Mouse (Mus musculus) small intestine, adult 2 months (tissue): Measurements from ENCODE around the gene Spcs3.

Experiments
- CTCF ChIP-seq: fragments of 200-500 bp; IDR thresholded peaks from 2 replicates; pipeline ENCODE4 v1.5.1; 2012; ENCODE audit warnings: low read depth, mild to moderate bottlenecking, control low read depth, inconsistent platforms, low read length, moderate library complexity, mixed read lengths; ENCODE audit not compliant: insufficient replicate concordance, insufficient read length; ENCODE audit errors: extremely low read depth
- POLR2A ChIP-seq: fragments of 200-500 bp; IDR thresholded peaks from 2 replicates; pipeline ENCODE4 v1.6.1; 2012; ENCODE audit warnings: low read depth, mild to moderate bottlenecking, control low read depth, inconsistent platforms, low read length, moderate library complexity

DNA sequence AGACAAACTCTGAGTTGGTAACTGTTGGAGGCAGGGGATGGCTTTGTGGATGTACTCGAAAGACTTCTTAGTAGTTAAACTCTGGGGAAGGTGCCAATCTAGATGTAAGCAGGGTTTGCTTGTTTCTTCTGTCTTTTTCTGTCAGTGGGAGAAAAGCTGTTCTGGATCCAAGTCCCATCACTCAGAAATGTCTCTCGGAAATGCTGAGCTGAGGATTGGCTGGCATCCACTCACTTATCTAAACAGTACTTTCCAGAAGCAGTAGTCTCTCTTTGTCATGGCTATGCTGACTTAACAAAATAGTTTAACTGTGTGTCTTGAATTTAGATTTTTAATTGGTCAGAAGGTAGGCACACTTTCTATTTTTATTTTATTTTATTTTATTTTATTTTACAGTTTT, 37.4 kb upstream of the Spcs3 start:
- no peak for TF ChIP-seq CTCF
- TF ChIP-seq POLR2A = no peak
